Mouse (Mus musculus): Measurements from ENCODE around the gene Zfp524.

Gene Zfp524

GRCm38 (mm10) chr7:5012681-5013513 lies 1.3 kb upstream of the Zfp524 start:
- in situ Hi-C loops (cut with MboI; ENCODE audit: unreplicated experiment in 2 of 2) = loop anchor here in 1 of 2 experiments (10.0 kb wide), 1 partner anchor 1142 kb away; the partner anchor contains the start of gene Zfp787

GRCm38 (mm10) chr7:5015118-5016001 lies 1.1 kb downstream of the Zfp524 start, which contains the start of gene Gm44973:
TSS of gene Gm44973 (plus strand) at chr7:5015496.
- in situ Hi-C loops (cut with MboI; ENCODE audit: unreplicated experiment in 2 of 2) = loop anchor here in 1 of 2 experiments (10.0 kb wide), 1 partner anchor 1139 kb away; the partner anchor contains the start of gene Zfp787

GRCm38 (mm10) chr7:5016057-5016456 lies 1.8 kb downstream of the Zfp524 start:
- in situ Hi-C loops (cut with MboI; ENCODE audit: unreplicated experiment in 2 of 2) = loop anchor here in 1 of 2 experiments (10.0 kb wide), 1 partner anchor 1139 kb away; the partner anchor contains the start of gene Zfp787

GRCm38 (mm10) chr7:5016920-5017319 lies 2.7 kb downstream of the Zfp524 start:
- in situ Hi-C loops (cut with MboI; ENCODE audit: unreplicated experiment in 2 of 2) = loop anchor here in 1 of 2 experiments (10.0 kb wide), 1 partner anchor 1138 kb away; the partner anchor contains the start of gene Zfp787

- in situ Hi-C loops (cut with MboI; ENCODE audit: unreplicated experiment in 2 of 2) = loop anchor here in 1 of 2 experiments (10.0 kb wide), 1 partner anchor 1137 kb away; the partner anchor contains the start of gene Zfp787
Observed at GRCm38 (mm10) chr7:5017352-5017751, 3.1 kb downstream of the Zfp524 start.

GRCm38 (mm10) chr7:5017931-5018330 lies 3.7 kb downstream of the Zfp524 start:
- in situ Hi-C loops (cut with MboI; ENCODE audit: unreplicated experiment in 2 of 2) = loop anchor here in 1 of 2 experiments (10.0 kb wide), 1 partner anchor 1137 kb away; the partner anchor contains the start of gene Zfp787

GRCm38 (mm10) chr7:5019576-5019975 lies 5.4 kb downstream of the Zfp524 start:
- in situ Hi-C loops (cut with MboI; ENCODE audit: unreplicated experiment in 2 of 2) = loop anchor here in 1 of 2 experiments (10.0 kb wide), 1 partner anchor 1135 kb away; the partner anchor contains the start of gene Zfp787

- in situ Hi-C loops (cut with MboI; ENCODE audit: unreplicated experiment in 2 of 2) = loop anchor here in 1 of 2 experiments (10.0 kb wide), 2 partner anchors 215 to 1135 kb away; partner anchors contain the start of gene Zfp787
Observed at GRCm38 (mm10) chr7:5020000-5020681, 5.9 kb downstream of the Zfp524 start, which contains the start of the genes Zfp865 and Ccdc106. TSS of gene Zfp865 (plus strand) at chr7:5020376. TSS of gene Ccdc106 (plus strand) at chr7:5020553.

- in situ Hi-C loops (cut with MboI; ENCODE audit: unreplicated experiment in 2 of 2) = loop anchor here in 1 of 2 experiments (10.0 kb wide), 1 partner anchor 216 kb away; no protein-coding TSS in a partner anchor
Observed at GRCm38 (mm10) chr7:5020685-5021084, 6.5 kb downstream of the Zfp524 start.

GRCm38 (mm10) chr7:5021197-5021596 lies 7.0 kb downstream of the Zfp524 start:
- in situ Hi-C loops (cut with MboI; ENCODE audit: unreplicated experiment in 2 of 2) = loop anchor here in 1 of 2 experiments (10.0 kb wide), 1 partner anchor 216 kb away; no protein-coding TSS in a partner anchor

GRCm38 (mm10) chr7:5029543-5029942 lies 15.3 kb downstream of the Zfp524 start:
- in situ Hi-C loops (cut with MboI; ENCODE audit: unreplicated experiment in 2 of 2) = loop anchor here (10.0 to 25.0 kb wide), 2 partner anchors 225 to 1742 kb away; partner anchors contain the start of genes Myadm (in 1 of the 2) and Prkcg (in 1 of the 2)

GRCm38 (mm10) chr7:5029946-5030345 lies 15.7 kb downstream of the Zfp524 start:
- in situ Hi-C loops (cut with MboI; ENCODE audit: unreplicated experiment in 2 of 2) = loop anchor here (10.0 to 25.0 kb wide), 3 partner anchors 225 to 1743 kb away; partner anchors contain the start of genes Myadm (in 1 of the 2), Prkcg (in 1 of the 2) and Zfp787 (in 1 of the 2)

GRCm38 (mm10) chr7:5030554-5031275 lies 16.5 kb downstream of the Zfp524 start:
- in situ Hi-C loops (cut with MboI; ENCODE audit: unreplicated experiment in 2 of 2) = loop anchor here in 1 of 2 experiments (10.0 to 25.0 kb wide), 2 partner anchors 1124 to 1743 kb away; partner anchors contain the start of genes Myadm, Prkcg and Zfp787

- in situ Hi-C loops (cut with MboI; ENCODE audit: unreplicated experiment in 2 of 2) = loop anchor here in 1 of 2 experiments (10.0 to 25.0 kb wide), 2 partner anchors 1123 to 1744 kb away; partner anchors contain the start of genes Myadm, Prkcg and Zfp787
Observed at GRCm38 (mm10) chr7:5031496-5031895, 17.3 kb downstream of the Zfp524 start.

- in situ Hi-C loops (cut with MboI; ENCODE audit: unreplicated experiment in 2 of 2) = loop anchor here in 1 of 2 experiments (10.0 to 25.0 kb wide), 2 partner anchors 1121 to 1747 kb away; partner anchors contain the start of genes Myadm, Prkcg and Zfp787
Observed at GRCm38 (mm10) chr7:5033818-5034217, 19.6 kb downstream of the Zfp524 start, which contains the start of gene 4632433K11Rik. TSS of gene 4632433K11Rik (plus strand) at chr7:5034118.

GRCm38 (mm10) chr7:5035628-5036027 lies 21.4 kb downstream of the Zfp524 start:
- in situ Hi-C loops (cut with MboI; ENCODE audit: unreplicated experiment in 2 of 2) = loop anchor here in 1 of 2 experiments (10.0 to 25.0 kb wide), 2 partner anchors 1119 to 1748 kb away; partner anchors contain the start of genes Myadm, Prkcg and Zfp787

- in situ Hi-C loops (cut with MboI; ENCODE audit: unreplicated experiment in 2 of 2) = loop anchor here in 1 of 2 experiments (10.0 to 25.0 kb wide), 2 partner anchors 1119 to 1749 kb away; partner anchors contain the start of genes Myadm, Prkcg and Zfp787
Observed at GRCm38 (mm10) chr7:5036136-5036535, 21.9 kb downstream of the Zfp524 start.

Measured in v-Abl transformed pro-B cells (cell line).